Mouse (Mus musculus): ENCODE results near the gene Arrdc4. TPM values are rescaled to one million over a fixed set of nuclear protein-coding genes. Genes with fewer than 3 reads are reported as not detected.

The Arrdc4 gene
- 6.1 and 6.4 TPM in 2 replicates for polyA plus RNA-seq (2012; rRNA removed)

DNA sequence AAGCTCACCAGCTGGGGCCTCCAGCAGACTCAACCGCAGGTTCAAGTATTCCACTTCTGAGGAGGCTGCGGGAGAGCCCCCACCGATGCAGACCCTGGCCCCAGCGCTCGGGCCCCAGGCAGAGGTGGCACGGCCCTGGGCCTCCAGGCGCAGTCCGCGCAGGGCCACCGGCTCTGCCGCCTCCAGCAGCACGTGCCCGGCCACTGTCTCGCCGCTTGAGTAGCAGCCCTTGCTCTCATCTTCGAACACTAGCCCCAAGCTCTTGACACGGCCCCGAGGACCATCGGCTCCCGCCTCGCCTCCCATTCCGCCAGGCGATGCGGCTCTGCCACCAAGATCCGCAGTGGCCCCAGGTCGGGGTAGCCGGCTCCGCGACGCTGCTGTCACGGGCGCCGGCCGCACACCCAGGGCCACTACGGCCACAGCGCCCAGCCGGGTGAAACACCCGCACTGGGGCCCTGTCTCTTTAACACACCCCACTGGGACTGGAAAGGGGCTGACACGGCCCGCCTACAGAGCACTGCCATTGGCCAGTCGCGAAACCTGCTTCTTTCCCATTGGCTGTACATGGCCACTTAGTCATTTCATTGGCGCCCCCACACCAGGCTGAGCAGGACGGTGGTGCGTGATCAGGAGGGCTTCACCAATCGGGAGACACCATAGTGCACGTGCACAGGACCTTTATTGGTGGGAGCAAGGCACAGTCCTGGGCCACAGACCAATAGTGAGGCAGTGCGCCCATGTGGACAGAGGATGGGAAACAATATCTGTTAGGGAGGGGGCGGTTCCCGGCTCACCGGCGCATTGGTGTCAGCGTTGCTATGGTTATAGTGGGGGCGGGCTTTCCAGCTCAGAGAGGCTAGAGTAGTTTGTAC, at the start of gene Arrdc4:
Arrdc4 (minus strand) TSS at position 481 of the 875 bp plus-strand sequence.
- DNase-seq (ENCODE audit: extremely low spot score in 1 of 2, low spot score in 1 of 2) = peak; percentile 99

DNA sequence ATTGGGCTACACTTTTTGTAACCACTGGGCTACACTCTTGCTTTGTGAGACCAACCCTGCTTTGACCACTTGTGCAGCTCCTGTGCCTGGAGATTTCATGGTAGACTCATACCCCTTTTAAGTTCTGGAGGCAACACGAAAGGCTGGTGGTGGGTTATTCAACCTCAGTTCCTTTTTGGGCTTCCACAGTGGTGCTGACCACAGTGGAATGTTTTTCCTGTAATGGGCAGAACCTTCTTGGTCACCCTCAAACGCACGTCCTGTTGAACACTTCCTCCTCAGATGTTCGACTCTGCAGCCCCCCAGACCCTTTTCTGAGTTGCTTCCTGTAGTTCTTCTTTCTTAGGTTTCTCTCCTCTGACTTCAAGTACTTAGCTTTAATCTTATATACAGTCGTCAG, 46.5 kb upstream of the Arrdc4 start:
- no peak for DNase-seq (ENCODE audit: extremely low spot score in 1 of 2, low spot score in 1 of 2)

DNA sequence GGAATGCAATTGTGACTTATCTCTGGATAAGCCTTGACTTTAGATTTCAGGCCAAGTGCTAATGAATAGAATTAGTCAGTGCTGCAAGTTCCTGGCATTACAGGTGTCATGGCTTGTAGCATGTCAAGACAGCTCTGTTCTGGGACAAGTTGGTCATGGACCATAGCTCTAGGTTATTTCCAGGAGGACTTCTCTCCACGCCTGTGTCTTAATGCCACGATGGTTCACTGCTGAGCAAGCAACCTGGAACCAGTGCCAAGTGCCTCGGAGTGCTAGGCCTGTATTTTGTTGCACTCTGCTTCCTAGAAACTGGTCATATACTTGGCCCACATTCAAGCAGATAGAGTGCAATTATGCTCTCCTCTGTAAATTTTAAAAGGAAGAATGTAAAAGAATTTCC, 39.7 kb upstream of the Arrdc4 start:
- no peak for DNase-seq (ENCODE audit: extremely low spot score in 1 of 2, low spot score in 1 of 2)

DNA sequence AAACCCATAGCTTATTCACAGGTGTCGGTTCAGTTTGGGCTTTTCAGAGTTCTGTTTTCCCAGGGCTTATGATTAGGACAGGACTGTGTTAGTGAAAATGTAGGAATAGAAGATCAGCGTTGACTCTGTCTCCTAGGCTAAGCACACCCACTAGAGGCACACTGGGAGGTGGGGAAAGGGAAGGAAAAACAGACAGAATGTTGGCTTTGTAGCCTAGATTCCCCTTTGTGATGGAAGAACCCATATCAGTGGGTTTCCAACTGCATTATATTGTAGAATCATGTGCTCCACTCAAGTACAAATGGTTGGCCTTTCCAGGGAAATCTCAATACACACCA, 22.7 kb upstream of the Arrdc4 start:
- no peak for DNase-seq (ENCODE audit: extremely low spot score in 1 of 2, low spot score in 1 of 2)

DNA sequence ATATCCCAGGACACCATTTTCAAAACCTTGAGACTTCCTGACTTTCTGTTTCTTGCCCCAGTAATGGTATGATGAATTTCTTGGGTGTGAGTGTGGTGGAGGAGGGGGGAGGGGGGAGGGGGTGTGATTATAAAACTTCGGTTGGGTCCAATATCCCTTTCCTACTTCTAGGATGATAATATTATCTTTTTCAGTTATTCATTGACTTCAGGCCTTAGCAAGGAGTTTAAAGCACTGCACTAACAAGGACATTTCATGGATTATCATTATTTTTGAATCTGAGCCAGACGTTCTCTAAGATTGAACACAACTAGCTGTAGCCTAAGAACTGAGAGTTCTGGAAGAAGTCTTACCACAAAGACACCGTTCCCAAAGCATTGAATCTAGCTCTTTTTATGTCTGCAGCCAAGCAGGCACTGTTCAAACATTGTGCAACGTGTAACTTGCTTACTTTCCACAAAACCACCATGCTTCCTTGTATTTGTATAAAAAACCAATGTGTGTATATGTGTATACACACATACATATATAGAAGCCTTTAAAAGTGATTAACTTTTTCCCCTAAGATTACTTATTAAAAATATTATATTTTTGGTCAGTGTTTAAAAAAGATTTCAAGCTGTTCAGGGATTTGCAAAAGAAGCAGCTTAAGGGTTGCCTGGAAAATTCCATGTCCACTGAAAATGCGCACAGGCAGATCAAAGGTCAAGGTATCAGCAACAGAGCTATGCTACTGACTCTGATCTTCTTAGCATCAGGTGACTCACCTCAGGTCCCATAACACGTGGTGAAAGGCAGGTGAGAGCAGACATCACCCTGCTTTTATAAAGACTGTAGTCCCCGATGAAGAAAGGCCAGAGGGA, 22.1 kb upstream of the Arrdc4 start:
- no peak for DNase-seq (ENCODE audit: extremely low spot score in 1 of 2, low spot score in 1 of 2)

DNA sequence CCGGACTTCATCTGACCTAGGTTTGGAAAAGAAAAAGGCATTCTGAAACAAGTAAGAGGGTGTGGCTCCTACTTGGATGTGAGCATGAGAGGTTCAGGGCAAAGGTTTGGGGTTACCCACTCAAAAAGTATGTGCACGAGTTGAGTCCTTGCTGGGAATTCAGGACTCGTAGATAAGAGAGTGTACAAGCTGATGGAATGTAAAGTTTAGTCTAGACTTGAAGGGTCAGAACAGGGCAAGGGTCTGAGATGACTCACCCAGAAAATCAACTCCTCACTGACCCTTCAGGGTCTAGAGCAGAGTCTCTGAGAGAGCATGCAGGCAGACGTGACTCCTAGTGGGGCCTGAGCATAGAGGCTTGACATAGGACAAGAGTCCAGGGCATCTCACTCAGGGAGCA, 16.9 kb upstream of the Arrdc4 start:
- no peak for DNase-seq (ENCODE audit: extremely low spot score in 1 of 2, low spot score in 1 of 2)

DNA sequence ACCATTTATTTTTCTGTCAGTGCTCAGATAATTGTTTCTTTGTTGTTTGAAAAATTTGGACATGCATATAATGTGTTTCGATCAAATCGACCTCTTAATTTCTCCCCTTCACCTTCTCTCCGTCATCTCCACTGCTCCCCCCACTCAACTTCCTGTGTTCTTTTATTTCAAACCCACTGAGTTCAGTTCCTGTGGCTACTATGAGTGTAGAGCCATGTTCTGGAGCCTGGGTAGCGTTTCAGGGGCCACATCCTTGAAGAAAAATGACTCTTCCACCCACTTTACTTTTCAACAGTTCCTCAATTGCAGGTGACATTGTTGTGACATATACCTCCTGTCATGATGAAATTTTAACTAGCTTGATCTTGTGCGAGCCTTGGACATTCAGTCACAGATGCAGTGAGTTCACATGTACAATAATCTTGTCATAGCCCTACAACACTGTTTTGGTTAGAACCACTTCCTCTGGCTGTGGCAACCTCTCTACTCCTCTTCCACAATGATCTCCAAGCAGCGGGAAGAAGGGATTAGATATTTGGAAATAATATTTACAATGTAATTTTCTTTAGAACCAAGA, 10.2 kb upstream of the Arrdc4 start:
- no peak for DNase-seq (ENCODE audit: extremely low spot score in 1 of 2, low spot score in 1 of 2)

DNA sequence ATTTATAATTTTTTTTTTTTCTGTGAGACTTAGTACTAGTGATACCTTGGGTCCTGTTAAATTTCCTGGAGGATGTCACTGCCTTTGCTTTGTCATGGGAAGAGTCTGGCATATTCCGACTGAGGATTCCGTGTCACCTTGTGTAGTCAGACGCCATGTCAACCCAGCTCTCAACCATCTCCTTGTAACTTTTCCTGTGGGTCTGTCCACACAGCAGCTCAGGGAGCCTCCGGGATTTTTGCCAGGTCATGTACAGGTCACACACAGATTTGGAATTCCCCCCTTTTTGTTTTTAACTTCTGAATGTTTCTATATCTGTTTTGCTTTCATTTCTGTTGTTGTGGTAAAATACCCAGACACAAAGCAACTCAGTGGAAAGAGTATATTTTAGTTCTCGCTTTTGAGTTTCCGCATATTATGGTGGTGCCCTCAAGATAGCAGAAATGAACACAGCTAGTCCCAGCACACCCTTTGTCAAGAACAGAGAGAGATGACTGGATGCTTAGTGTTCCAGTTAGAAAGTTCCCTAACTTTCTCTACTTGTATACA, 7.7 kb upstream of the Arrdc4 start:
- no peak for DNase-seq (ENCODE audit: extremely low spot score in 1 of 2, low spot score in 1 of 2)

DNA sequence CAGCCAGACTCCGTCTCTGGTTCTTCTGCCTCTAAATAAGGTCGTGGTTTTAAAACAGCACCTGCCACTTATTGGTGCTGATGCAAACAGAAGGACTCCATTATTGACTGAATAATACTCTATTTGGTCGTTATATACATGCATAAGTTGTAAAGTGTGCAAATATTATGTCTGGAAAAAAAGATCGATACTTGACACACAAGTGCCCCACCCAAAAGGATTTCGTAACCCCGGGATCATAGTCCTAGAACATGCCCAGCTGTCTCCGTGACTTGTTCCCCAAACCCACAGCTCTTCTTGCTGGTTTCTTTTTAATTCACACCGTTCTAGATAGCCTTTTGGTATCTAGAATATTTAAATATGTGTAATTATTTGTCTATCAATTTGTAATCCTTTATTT, 878 bp upstream of the Arrdc4 start:
- DNase-seq (ENCODE audit: extremely low spot score in 1 of 2, low spot score in 1 of 2) = no peak

DNA sequence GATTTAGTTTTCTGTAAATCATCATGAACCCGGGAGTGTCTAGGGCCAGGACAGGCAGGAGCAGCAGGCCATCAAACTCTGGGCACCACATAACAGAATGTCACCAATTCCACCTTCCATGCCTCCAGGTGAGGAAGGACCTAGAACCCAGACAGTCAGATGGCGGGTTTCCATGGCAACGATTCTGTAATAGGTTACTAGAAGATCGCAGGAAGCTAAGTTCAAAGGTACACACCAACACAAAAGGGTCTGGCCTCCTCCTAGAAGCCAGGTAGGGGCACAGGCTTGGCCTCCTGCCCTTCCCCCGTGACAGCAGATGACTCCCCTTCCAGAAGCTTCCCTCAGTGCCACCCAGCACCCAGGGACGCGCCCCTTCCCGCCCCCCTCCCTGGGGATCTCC, 680 bp downstream of the Arrdc4 start:
- DNase-seq (ENCODE audit: extremely low spot score in 1 of 2, low spot score in 1 of 2) = peak; percentile 9 to 45

DNA sequence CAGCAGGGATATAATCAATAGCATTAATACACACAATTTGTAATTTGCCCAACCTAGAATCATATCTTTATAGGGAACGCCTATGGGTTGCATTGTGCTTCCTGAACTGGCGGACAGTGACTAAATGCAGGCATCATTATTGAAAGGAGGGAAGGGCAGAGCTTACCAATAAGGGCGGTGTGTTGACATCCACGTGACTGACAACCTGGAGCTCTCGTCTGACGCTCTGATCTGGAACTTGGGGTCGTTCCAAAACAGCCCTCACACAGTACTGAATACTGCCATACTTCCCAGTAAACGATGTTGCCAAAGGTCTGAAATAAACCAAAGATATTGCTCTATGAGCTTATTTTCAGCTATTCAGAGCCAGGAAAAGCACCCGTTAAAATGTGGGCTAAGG, 4.4 kb downstream of the Arrdc4 start:
- DNase-seq (ENCODE audit: extremely low spot score in 1 of 2, low spot score in 1 of 2) = no peak

DNA sequence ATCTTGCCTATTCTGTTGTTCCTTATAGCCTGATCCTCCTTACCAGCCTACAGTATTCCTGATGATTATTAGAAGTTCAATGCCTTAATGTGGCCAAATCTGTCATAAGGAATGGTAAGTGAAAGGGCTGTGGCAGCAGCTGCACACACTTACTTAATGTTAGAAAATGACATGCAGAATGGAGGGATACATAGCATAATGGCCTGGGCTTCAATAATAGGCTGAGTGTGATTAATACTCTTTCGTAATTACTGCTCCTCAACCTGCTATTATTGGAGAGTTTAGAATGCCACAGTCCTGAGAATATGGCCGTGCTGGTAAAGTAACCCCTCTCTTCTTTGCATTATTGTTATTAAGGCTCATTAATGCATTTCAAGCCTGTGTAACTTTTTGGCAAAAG, 4.8 kb downstream of the Arrdc4 start:
- DNase-seq (ENCODE audit: extremely low spot score in 1 of 2, low spot score in 1 of 2) = no peak

DNA sequence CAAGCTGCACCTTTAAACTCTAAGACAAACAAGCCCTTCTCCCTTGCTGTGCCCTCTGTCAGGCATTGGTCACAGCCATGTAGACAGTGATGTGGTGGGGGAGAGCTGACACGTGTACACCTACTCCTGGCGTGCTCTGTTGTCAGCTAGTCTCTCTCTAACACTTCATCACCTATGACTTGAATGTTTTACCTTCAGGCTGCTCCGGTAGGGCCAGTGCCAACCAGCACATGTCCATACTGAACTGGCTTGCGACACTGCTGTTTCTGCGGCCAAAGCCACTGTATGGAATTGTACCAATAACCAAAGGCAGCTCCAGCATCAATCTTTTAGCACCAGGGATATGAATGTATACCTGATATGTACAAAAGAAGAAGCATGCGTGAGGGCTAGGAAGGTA, 8.3 kb downstream of the Arrdc4 start:
- DNase-seq (ENCODE audit: extremely low spot score in 1 of 2, low spot score in 1 of 2) = no peak

DNA sequence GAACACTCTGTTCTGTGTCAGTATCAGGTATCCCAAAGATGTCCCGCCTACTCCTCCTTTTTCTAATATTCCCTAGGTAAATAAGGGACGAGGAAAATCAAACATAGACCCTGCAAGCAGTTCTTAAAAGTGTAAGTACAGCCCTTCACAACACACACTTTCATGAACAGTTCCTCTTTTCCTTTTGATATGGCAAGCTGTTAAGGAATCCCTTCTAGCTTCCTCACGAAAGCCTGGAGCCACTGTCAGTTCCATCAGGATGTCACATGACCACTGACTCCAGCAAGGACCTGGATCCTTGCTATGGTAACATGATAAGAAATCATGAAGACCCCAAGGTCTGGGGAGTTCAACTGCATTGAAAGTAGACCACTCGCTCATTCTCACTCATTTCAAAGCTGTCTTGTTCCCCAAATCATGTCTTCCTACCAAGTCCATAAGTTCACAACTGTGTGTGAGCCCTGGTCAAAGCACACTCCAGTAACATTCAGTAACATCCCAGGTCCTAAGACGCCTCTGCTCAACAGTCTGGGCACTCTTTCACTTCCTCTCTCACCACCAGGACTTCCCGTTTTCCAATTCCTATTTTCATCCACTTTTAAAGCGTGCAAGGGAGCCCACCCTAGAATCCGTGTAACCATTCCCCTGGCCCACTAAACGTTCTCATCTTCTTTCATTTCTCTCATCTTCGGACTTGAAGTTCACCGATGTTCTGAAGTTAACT, 10.2 kb downstream of the Arrdc4 start:
- DNase-seq (ENCODE audit: extremely low spot score in 1 of 2, low spot score in 1 of 2) = no peak

DNA sequence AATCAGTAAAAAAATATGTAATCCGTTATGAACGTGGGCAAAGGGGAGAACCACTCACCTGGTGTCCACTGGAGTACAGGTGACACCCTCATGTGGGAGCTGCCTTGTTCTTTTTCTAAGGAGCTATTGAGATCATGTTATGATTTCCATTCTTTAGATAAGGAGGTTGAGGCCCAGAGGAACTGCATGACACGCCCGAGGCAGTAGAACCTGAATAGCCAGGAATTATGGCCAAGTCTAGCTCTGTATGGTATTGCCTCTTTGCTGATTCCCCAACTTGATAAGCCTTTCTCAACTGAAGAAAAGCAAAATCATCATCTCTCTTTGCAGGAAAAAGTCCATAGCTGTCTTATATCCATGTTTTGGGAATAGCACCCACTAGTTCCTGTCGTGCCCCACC, 22.7 kb downstream of the Arrdc4 start:
- DNase-seq (ENCODE audit: extremely low spot score in 1 of 2, low spot score in 1 of 2) = no peak

DNA sequence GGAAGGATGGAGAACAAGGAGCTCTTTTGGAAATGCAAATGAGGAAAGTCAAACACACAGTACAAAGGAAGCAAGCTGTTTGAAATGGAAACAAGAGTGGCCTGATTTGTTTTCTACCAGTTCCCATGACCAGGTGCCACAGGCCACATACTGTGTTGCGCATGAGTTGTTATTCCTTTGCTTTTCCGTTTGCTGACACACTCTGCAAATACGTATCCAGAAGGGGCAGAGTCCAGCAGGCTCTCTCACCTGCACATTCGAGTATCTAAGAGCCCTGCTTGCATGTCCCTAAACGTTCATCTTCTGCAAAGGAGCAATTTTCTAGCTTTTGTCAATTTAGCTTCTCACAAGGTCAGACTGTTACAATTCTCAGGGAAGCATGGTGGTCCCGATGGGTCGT, 24.3 kb downstream of the Arrdc4 start:
- DNase-seq (ENCODE audit: extremely low spot score in 1 of 2, low spot score in 1 of 2) = no peak

DNA sequence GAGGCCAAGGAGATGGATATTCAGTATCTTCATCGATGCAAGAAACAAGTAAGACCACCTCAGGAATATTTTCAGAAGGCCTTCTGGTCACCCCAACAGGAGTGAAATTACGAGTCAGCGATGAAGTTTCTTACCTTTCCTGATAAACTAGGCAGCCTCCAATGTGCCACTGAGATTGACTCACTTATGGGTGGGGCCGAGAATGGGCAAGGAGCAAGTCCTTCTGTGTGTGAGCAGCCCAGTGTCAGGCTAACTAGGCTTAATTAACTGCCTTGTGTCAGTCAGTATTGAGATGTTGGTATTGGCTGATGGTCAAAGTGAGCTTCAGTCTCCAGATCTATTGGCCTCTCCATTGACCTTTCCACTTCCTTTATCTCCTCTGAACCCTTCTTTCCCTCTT, 27.5 kb downstream of the Arrdc4 start:
- DNase-seq (ENCODE audit: extremely low spot score in 1 of 2, low spot score in 1 of 2) = no peak

DNA sequence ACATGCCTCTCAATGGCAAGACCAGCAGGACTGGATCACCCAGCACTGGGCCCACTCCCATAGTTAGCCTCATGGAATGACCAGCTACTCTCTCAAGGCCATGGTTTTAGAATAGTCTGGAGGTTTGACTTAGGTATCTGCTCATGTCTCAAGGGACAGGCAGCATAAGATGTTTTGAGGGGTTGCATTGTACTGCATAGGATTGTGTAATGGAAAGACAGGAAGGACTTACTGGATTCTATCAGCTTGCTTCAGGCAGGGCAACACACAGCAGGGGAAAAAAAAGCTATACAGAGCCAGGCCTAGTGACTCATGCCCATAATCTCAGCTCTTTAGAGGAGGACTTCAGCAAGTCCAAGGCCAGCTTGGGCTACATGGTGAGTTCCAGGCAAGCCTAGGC, 31.1 kb downstream of the Arrdc4 start:
- no peak for DNase-seq (ENCODE audit: extremely low spot score in 1 of 2, low spot score in 1 of 2)

DNA sequence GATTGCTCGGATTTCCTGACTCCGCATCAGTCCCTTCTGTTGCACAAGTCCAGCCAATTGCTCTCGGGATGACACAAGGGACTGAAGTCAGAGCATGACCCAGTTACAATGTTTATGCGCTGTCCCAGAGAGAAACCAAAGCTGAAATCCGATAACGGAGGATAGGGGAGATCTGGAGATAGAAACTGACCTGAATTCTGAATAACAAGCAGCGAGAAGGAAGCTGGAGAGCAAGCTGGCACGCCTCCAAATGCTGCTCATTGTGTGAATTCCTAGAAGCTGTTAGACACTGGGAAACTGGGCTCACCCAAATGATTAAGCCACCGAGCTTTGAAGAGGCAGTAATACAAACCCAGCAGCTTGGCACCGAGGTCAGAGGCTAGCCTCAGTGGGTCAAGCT, 31.5 kb downstream of the Arrdc4 start:
- peak; percentile 32 to 68 for DNase-seq (ENCODE audit: extremely low spot score in 1 of 2, low spot score in 1 of 2)

DNA sequence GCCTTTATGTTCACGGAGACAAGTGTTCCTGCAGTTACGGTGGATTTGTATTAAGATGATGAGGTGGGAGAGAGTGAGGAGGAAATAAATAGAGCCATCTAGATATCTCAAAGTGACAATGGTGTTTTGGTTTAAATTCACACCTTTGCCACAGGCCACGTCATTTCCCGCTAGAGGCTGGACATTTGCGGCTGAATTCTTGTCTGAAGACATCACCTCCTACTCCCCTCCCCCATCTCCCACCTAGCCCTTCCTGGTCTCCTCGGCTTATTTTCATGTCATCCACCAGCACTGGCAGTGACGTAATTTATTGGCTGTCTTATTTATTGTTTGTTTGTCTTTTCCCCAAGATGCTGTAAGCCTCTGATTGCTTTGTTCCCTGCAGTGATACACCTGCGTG, 32.1 kb downstream of the Arrdc4 start:
- no peak for DNase-seq (ENCODE audit: extremely low spot score in 1 of 2, low spot score in 1 of 2)

DNA sequence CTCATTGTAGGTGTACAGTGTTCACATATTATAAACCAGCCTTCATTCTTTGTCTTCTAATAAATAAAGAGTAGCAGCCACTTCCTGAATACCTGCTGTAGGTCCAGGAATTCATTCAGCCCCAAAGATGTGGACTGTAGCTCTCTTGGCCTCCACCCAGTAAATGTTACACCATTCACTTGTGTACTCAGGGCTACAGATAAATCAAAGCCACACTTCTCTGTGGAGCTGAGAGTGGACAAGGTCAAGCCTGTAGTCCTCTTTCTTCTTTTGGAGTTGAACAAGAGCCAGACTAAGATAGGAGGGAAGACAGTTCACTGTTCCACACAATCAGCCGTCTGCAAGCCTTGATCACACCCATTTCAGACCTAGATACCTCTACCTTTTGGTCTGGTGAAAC, 36.1 kb downstream of the Arrdc4 start:
- DNase-seq (ENCODE audit: extremely low spot score in 1 of 2, low spot score in 1 of 2) = no peak
